Mouse (Mus musculus): ENCODE results near the gene Crb1. TPM values are rescaled to one million over a fixed set of nuclear protein-coding genes. Genes with fewer than 3 reads are reported as not detected.

Gene Crb1
- polyA plus RNA-seq, 2 experiments = not detected

DNA sequence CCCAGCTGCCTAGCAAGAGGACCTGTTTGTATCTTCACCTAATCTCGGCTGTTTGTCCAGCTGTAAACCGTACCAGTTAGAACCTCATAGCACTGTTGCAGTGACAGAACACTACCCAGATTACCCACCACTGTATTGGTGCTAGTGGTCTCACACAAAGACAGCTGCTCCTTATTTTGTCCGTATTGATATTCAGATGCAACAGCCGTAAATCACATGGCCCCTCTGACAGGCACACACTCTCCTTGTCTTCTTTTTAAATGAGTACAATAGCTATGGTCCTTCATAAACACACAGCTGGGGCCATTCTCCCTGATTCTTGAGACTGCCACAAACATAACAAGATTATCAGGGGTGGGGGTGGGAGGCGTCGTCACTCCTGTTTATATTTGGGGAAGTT, 1.0 kb downstream of the Crb1 start:
- 36% methylated on average over 6 of the region's 6 CpGs for WGBS (ENCODE audit: insufficient replicate concordance)

DNA sequence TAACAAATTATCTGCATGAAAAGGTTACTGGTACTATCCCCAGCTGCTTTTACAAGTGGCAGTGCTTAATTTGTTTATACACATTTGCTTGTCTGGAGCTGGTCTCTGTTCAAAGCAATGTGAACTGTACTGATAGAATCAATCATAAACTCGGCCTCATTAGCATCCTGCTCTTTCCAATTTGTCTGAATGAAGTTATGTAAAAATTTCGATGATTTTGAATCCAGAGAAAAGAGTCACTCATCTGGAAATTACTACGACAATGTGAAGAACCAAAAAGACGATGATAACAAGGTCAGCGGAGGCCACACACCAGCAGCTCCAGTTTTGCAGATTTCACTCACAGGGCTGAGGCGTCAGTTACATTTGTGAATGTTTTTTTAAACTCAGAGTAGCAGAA, 5.6 kb downstream of the Crb1 start:
- Histone ChIP-seq H3K4me3 (ENCODE audit: insufficient read depth in 1 of 2, low read depth in 2 of 2, low read length in 2 of 2) (no peak overlapping the region), H3K36me3 (replicated peaks; ENCODE audit: control insufficient read depth, insufficient read depth, low read depth) (no peaks in the 10 kb centered on the region), H3K9ac (replicated peaks) (no peak overlapping the region), H3K9me3 (ENCODE audit: control insufficient read depth, low read length) (no peaks in the 10 kb centered on the region), H3K27me3 (ENCODE audit: control insufficient read depth, insufficient read depth, low read length) (no peaks in the 10 kb centered on the region), H3K4me1 (replicated peaks; ENCODE audit: control insufficient read depth in 2 of 2, insufficient read depth in 2 of 2, low read length in 1 of 2) (no peaks in the 10 kb centered on the region), H3K4me2 (ENCODE audit: low read depth) (no peak overlapping the region), H3K27ac (no peak overlapping the region)
- WGBS (ENCODE audit: insufficient replicate concordance) = 50% methylated on average over 6 of the region's 6 CpGs
- ATAC-seq (ENCODE audit: insufficient read depth) (no peak), DNase-seq (ENCODE audit: low read depth in 3 of 3, low spot score in 3 of 3) (no peak)
- no peak for TF ChIP-seq CTCF (IDR thresholded peaks at IDR 0.05; ENCODE audit: low read depth)
- TF ChIP-seq EP300 (IDR thresholded peaks at IDR 0.05; ENCODE audit: low read depth) = no peak

More for the DNA sequence above, 1.0 kb downstream of the Crb1 start:
- Histone ChIP-seq H3K4me2 (ENCODE audit: low read depth) (no peak overlapping the region), H3K4me3 (ENCODE audit: insufficient read depth in 1 of 2, low read depth in 2 of 2, low read length in 2 of 2) (no peak overlapping the region), H3K9ac (replicated peaks) (no peak overlapping the region), H3K27me3 (ENCODE audit: control insufficient read depth, insufficient read depth, low read length) (no peaks in the 10 kb centered on the region), H3K9me3 (ENCODE audit: control insufficient read depth, low read length) (no peaks in the 10 kb centered on the region), H3K27ac (no peak overlapping the region), H3K36me3 (replicated peaks; ENCODE audit: control insufficient read depth, insufficient read depth, low read depth) (no peaks in the 10 kb centered on the region), H3K4me1 (replicated peaks; ENCODE audit: control insufficient read depth in 2 of 2, insufficient read depth in 2 of 2, low read length in 1 of 2) (no peaks in the 10 kb centered on the region)
- DNase-seq (ENCODE audit: low read depth in 3 of 3, low spot score in 3 of 3) (no peak), ATAC-seq (ENCODE audit: insufficient read depth) (no peak)
- TF ChIP-seq EP300 (IDR thresholded peaks at IDR 0.05; ENCODE audit: low read depth) = no peak
- TF ChIP-seq CTCF (IDR thresholded peaks at IDR 0.05; ENCODE audit: low read depth) = no peak

DNA sequence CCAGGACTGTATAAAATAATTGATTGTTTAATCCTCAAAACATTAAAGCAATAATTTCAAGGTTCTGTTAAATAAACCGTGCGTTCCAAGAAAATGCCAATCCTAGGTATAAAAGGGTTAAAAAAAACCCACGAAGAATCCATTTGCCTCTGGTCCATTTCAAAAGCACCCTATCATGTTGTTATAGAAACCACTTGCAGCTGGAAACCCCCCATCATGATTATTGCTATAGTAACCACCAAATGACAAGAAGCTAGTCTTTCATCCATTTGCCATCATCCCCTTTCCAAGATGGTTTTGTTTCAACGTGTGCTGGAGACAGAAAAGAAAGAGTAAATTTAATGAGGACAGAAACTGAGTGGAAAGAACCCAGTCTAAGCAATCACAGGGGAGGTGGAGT, 28.3 kb downstream of the Crb1 start:
- Histone ChIP-seq H3K36me3 (replicated peaks; ENCODE audit: control insufficient read depth, insufficient read depth, low read depth) (no peaks in the 10 kb centered on the region), H3K9me3 (ENCODE audit: control insufficient read depth, low read length) (no peaks in the 10 kb centered on the region), H3K27ac (no peak overlapping the region), H3K4me2 (ENCODE audit: low read depth) (no peak overlapping the region), H3K9ac (replicated peaks) (no peak overlapping the region), H3K4me1 (replicated peaks; ENCODE audit: control insufficient read depth in 2 of 2, insufficient read depth in 2 of 2, low read length in 1 of 2) (no peaks in the 10 kb centered on the region), H3K27me3 (ENCODE audit: control insufficient read depth, insufficient read depth, low read length) (no peaks in the 10 kb centered on the region), H3K4me3 (ENCODE audit: insufficient read depth in 1 of 2, low read depth in 2 of 2, low read length in 2 of 2) (no peak overlapping the region)
- TF ChIP-seq EP300 (IDR thresholded peaks at IDR 0.05; ENCODE audit: low read depth) (no peak), CTCF (IDR thresholded peaks at IDR 0.05; ENCODE audit: low read depth) (no peak)
- ATAC-seq (ENCODE audit: insufficient read depth) (no peak), DNase-seq (ENCODE audit: low read depth in 3 of 3, low spot score in 3 of 3) (no peak)
- 37% methylated on average over 4 of the region's 4 CpGs for whole genome bisulfite sequencing (ENCODE audit: insufficient replicate concordance)

DNA sequence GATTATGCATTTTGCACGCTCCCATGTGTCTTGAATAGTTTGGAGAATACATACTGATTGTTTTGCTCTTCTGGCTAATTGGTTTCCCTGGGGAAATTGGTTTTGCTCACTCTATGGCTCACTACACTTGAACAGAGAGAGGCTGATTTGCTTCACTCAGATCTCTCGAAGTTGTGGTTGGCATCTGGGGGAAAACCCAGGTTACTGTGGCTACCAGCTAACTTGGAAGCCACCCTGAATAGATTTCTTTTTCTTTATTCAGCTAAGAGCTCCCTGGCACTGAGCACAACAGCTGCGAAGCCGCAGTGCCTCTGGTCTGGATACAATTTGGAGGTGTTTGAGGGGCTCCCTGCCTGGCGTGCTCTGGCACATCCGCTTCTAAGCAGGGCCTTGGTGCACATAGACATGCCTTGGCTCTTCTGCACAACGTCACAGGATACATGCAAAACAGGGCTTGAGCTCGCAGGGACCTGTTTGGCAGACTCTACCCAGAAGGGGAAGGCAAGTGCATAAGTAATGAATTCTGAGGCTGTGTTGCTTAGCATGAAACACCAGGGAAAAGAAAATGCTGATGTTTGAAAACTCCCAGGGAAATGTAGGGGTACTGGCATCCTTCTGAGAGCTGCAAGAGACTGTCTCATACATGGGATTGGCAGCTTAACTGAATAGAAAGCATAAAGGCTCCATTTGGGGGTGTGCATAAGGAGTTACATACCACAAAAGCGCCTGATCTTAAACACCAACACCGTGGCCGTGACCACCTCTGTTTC, 30.1 kb downstream of the Crb1 start:
- Histone ChIP-seq H3K36me3 (replicated peaks; ENCODE audit: control insufficient read depth, insufficient read depth, low read depth) (no peaks in the 10 kb centered on the region), H3K9ac (replicated peaks) (no peak overlapping the region), H3K4me3 (ENCODE audit: insufficient read depth in 1 of 2, low read depth in 2 of 2, low read length in 2 of 2) (no peak overlapping the region), H3K4me2 (ENCODE audit: low read depth) (no peak overlapping the region), H3K27ac (no peak overlapping the region), H3K27me3 (ENCODE audit: control insufficient read depth, insufficient read depth, low read length) (no peaks in the 10 kb centered on the region), H3K4me1 (replicated peaks; ENCODE audit: control insufficient read depth in 2 of 2, insufficient read depth in 2 of 2, low read length in 1 of 2) (no peaks in the 10 kb centered on the region), H3K9me3 (ENCODE audit: control insufficient read depth, low read length) (no peaks in the 10 kb centered on the region)
- DNase-seq (ENCODE audit: low read depth in 3 of 3, low spot score in 3 of 3) (no peak), ATAC-seq (ENCODE audit: insufficient read depth) (no peak)
- TF ChIP-seq EP300 (IDR thresholded peaks at IDR 0.05; ENCODE audit: low read depth) = no peak
- TF ChIP-seq CTCF (IDR thresholded peaks at IDR 0.05; ENCODE audit: low read depth) = no peak
- WGBS (ENCODE audit: insufficient replicate concordance) = 58% methylated on average over 11 of the region's 11 CpGs

DNA sequence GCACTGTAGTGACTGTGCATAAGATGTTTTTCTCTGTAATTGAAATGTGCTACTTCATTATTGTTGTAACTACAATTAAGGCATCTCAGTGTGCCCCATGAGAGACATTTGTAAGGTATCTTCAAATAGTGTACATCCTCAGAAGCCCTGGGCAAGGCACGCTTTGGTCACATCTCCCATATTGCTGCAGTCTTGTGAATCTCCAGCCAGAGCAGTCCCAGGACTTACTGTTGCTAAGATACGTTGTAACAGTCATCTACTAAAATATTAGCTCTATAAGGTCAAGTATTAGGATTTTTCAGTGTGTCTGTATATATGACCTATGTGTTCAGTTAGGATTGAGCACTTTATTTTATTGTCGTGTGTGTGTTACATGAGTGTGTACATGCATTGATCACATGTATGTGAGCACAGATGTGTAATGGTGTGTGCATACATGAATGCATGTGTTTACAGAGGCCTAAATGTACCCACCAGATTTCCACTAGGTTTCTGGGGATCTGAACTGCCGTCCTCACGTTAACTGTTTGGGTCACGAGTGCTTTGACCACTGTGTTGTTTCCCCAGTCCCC, 30.8 kb downstream of the Crb1 start:
- DNase-seq (ENCODE audit: low read depth in 3 of 3, low spot score in 3 of 3) = no peak
- H3K4me3 ChIP-seq (ENCODE audit: insufficient read depth in 1 of 2, low read depth in 2 of 2, low read length in 2 of 2) = no peak overlapping the region
- no peak for ATAC-seq (ENCODE audit: insufficient read depth)
- H3K27me3 ChIP-seq (ENCODE audit: control insufficient read depth, insufficient read depth, low read length) = no peaks in the 10 kb centered on the region
- H3K27ac ChIP-seq = no peak overlapping the region
- no peaks in the 10 kb centered on the region for H3K4me1 ChIP-seq (replicated peaks; ENCODE audit: control insufficient read depth in 2 of 2, insufficient read depth in 2 of 2, low read length in 1 of 2)
- H3K9me3 ChIP-seq (ENCODE audit: control insufficient read depth, low read length) = no peaks in the 10 kb centered on the region
- TF ChIP-seq EP300 (IDR thresholded peaks at IDR 0.05; ENCODE audit: low read depth) (no peak), CTCF (IDR thresholded peaks at IDR 0.05; ENCODE audit: low read depth) (no peak)
- H3K9ac ChIP-seq (replicated peaks) = no peak overlapping the region
- 66% methylated on average over 6 of the region's 6 CpGs for WGBS (ENCODE audit: insufficient replicate concordance)
- H3K4me2 ChIP-seq (ENCODE audit: low read depth) = no peak overlapping the region
- no peaks in the 10 kb centered on the region for H3K36me3 ChIP-seq (replicated peaks; ENCODE audit: control insufficient read depth, insufficient read depth, low read depth)

All from liver, embryonic 14.5 days (tissue).